Mouse (Mus musculus) lung, embryonic 14.5 days (tissue): ENCODE results near the gene Mcm6. TPM values are rescaled to one million over a fixed set of nuclear protein-coding genes. Genes with fewer than 3 reads are reported as not detected.
A peak's percentile ranks its signal among the peaks of the same experiment; 100 is the strongest.

Experiments used
- ATAC-seq: fragments of 200-750 bp; cut with Nextera tagmentation; 2 replicates; pipeline ENCODE4 v1.8.0; 2017; ENCODE audit warnings: mild to moderate bottlenecking, moderate TSS enrichment, moderate library complexity; ENCODE audit not compliant: insufficient read depth
- DNase-seq: peaks from one replicate; pipeline ENCODE4 v3.0.0-alpha.2; 2015
- H3K27ac ChIP-seq: fragments of 300-500 bp; sonication (generic); 2 replicates; pipeline ENCODE4 v1.5.1; 2014; ENCODE audit warnings: low read depth, mild to moderate bottlenecking, moderate library complexity
- H3K27me3 ChIP-seq: fragments of 300-500 bp; sonication (generic); 2 replicates; pipeline ENCODE4 v1.6.1; 2014; ENCODE audit warnings: low read length, control low read depth; ENCODE audit not compliant: insufficient read depth
- H3K36me3 ChIP-seq: fragments of 300-500 bp; sonication (generic); 2 replicates; pipeline ENCODE4 v1.6.1; 2014; ENCODE audit warnings: control low read depth; ENCODE audit not compliant: insufficient read depth
- H3K4me1 ChIP-seq: fragments of 300-500 bp; sonication (generic); 2 replicates; pipeline ENCODE4 v1.6.1; 2014; ENCODE audit warnings: antibody characterized with exemption, control low read depth; ENCODE audit not compliant: insufficient read depth
- H3K4me2 ChIP-seq: fragments of 300-500 bp; sonication (generic); 2 replicates; pipeline ENCODE4 v1.6.1; 2014; ENCODE audit warnings: mild to moderate bottlenecking
- H3K4me3 ChIP-seq: fragments of 300-500 bp; sonication (generic); 2 replicates; pipeline ENCODE4 v1.5.1; 2014; ENCODE audit warnings: low read depth, low read length
- H3K9ac ChIP-seq: fragments of 300-500 bp; sonication (generic); 2 replicates; pipeline ENCODE4 v1.6.1; 2014
- H3K9me3 ChIP-seq: fragments of 300-500 bp; sonication (generic); 2 replicates; pipeline ENCODE4 v1.6.1; 2016; ENCODE audit warnings: low read depth, low read length, control low read depth
- CTCF ChIP-seq: IDR thresholded peaks from 2 replicates; pipeline ENCODE4 v1.5.1; 2016; ENCODE audit warnings: antibody characterized with exemption, low read depth
- whole genome bisulfite sequencing: fragments of 180-500 bp; shearing (Covaris S2); extraction: QIAGEN DNeasy Blood & Tissue Kit; methylation state at CpG from one replicate; pipeline ENCODE4 v1.1.7; 2014; 5-methylcytosine and 5-hydroxymethylcytosine counted together
- polyA plus RNA-seq: library from polyadenylated mRNA; unstranded; fragments of >200 nt; fragmentation: Nextera tagmentation; extraction: Ambion mirVana; gene quantifications from 2 replicates; pipeline ENCODE4 v1.2.1, GENCODE M21; 2014

Gene Mcm6
- polyA plus RNA-seq, 1 experiment from 2014 or later, result 304 TPM

GRCm38 (mm10) chr1:128282924-128283323, 76.5 kb downstream of the Mcm6 start:
- no peaks in the 10 kb centered on the region for H3K4me1 ChIP-seq
- 0 out of 2 replicates have a peak, but pooled peaks have one; percentile 8 for TF ChIP-seq CTCF
- ATAC-seq (no peak), DNase-seq (no peak)
- H3K4me2 ChIP-seq, result no peak overlapping the region
- WGBS, result 96% methylated on average over 3 of the region's 3 CpGs
- H3K27ac ChIP-seq, result no peak overlapping the region
- H3K9me3 ChIP-seq, result no peaks in the 10 kb centered on the region; the same call in 1 of the 2 replicates
- H3K9ac ChIP-seq, result no peak overlapping the region
- H3K4me3 ChIP-seq, result no peak overlapping the region
- H3K27me3 ChIP-seq, result no peaks in the 10 kb centered on the region
- peaks cover 21% of the 10 kb centered on the region for H3K36me3 ChIP-seq

- 0 out of 2 replicates have a peak, but pooled peaks have one; percentile 7 for TF ChIP-seq CTCF
- Histone ChIP-seq H3K4me3 (no peak overlapping the region), H3K27me3 (no peaks in the 10 kb centered on the region), H3K4me1 (no peaks in the 10 kb centered on the region), H3K36me3 (peaks cover 33% of the 10 kb centered on the region), H3K27ac (no peak overlapping the region), H3K4me2 (no peak overlapping the region), H3K9me3 (no peaks in the 10 kb centered on the region; the same call in 1 of the 2 replicates), H3K9ac (no peak overlapping the region)
- no peak for DNase-seq
- no peak for ATAC-seq
- 93% methylated on average over 3 of the region's 3 CpGs for WGBS
Measured at GRCm38 (mm10) chr1:128281753-128282152, 77.7 kb downstream of the Mcm6 start.

Other genes starting within 250 kb of the Mcm6 start
- gene Ubxn4, start 115.7 kb downstream of the Mcm6 start, polyA plus RNA-seq, result 51.1 and 58.6 TPM in 2 replicates
- gene Lct, start 31.3 kb downstream of the Mcm6 start, polyA plus RNA-seq, result 0.09 and 0.11 TPM in 2 replicates
- 108 and 109 TPM in 2 replicates for gene Dars, start 57.7 kb upstream of the Mcm6 start, polyA plus RNA-seq
- gene Cxcr4, start 232.6 kb upstream of the Mcm6 start, polyA plus RNA-seq, result 10.3 and 10.9 TPM in 2 replicates